Mouse (Mus musculus) G1E-ER4 (cell line): ENCODE measurements around the gene Ms4a6d. TPM values are rescaled to one million over a fixed set of nuclear protein-coding genes. Genes with fewer than 3 reads are reported as not detected.

Source experiments
- GATA1 ChIP-seq: IDR thresholded peaks from one replicate; pipeline ENCODE4 v1.8.0; 2012; ENCODE audit warnings: low read length, inconsistent platforms
- polyA plus RNA-seq: library from polyadenylated mRNA; stranded (reverse); fragments of >175 nt; gene quantifications from 2 replicates; pipeline ENCODE4 v1.2.3, GENCODE M21; 2012

Ms4a6d gene
- polyA plus RNA-seq, result not detected in 2 replicates

DNA sequence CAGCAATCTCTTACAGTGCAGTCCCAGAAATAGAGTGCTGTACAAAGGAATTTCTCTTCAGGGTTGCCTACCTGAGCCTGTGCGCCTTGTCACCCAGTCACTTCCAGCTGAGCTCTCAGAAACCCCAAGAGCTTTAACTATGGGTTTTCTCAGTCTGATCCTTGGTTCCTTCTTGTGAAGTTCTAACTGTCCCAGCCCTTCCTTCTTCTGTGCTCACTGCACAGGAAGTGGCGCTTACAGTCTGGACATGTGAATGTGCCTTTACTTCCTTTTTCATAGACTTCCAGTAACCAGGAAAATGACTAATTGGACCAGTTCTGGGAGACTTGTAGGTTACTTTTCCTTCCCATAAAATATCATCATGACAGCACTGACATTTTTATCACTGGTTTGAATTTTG is at the start of gene Ms4a6d:
Gene Ms4a6d, minus strand, starts transcription at position 247 of the 400 bp plus-strand sequence.
- TF ChIP-seq GATA1, result no peak

DNA sequence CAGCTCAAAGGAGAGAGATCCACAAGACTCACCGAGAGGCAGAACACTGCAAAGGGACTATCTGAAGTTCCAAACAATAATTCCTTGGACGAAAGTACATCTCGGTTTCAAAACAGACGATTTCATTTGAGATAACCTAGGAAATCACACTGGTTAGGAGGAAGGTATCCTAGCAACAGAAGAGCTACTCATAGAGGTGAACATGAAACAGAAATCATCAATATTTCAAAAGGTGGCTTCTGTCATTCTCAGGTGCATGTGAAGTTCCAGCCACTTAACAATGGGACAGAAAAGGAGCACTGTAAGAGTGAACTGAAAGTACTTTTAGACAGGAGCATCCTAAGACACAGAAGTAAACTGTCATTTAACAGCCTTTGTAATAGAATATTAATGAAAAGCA is 44.9 kb upstream of the Ms4a6d start:
- no peak for TF ChIP-seq GATA1

DNA sequence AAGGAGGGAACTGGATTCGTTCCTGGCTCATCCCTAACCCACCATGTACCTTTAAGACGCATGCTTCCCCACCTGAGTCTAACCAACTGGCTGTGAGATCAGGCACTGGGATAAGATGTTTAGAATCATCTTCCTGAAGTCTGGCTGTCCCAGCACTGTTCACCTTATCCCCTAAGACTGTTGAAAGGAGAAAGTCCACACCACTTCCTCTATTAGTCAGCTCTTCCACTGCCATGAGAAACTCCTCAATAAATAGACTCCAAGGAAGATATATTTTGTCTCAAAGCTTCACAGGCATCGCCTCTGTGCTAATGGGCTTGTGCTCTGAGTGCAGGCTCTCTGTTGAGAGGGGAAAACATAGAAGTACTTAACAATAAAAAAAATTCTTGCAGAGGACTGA is 41.5 kb upstream of the Ms4a6d start:
- no peak for TF ChIP-seq GATA1

DNA sequence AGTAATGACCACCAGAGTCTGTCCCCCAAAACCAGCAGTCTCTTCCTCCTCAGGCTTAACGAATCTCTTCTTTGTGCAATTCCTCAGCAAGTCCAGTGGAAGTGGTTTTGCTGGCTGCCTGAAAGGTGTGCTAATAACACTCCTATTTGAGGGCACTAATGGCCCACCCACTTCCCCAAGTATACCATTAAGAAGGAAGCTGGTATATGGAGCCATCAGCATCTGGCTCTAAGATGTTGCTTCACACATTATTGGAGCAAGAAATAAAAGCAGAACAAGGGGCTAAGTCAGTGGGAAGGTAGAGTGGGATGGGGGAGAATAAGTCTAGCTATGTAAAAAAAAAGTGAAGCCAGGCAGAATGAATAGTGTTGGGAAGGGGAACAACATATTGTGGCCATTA is 36.1 kb upstream of the Ms4a6d start, which contains the start of gene Ms4a3:
Gene Ms4a3, minus strand, starts transcription at position 120 of the 400 bp plus-strand sequence.
- no peak for TF ChIP-seq GATA1

DNA sequence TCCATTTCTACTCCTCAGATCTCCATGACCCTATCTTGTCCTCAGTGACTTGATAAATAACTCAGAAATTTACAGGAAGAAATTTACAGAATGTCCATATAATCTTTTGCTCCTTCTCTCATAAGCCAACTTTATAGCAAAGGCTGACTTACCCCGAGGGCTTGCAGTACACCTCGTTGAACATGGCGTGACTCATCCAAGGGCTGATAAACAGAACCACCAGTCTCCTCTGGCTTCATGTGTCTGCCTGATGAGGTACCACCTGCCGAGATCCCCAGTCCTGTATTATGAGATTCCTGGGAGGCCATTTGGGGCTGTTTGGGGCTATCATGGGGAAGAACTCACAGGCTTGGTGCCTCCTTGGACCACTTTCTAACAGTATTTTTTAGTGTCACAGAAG is 34.4 kb upstream of the Ms4a6d start:
- no peak for TF ChIP-seq GATA1

DNA sequence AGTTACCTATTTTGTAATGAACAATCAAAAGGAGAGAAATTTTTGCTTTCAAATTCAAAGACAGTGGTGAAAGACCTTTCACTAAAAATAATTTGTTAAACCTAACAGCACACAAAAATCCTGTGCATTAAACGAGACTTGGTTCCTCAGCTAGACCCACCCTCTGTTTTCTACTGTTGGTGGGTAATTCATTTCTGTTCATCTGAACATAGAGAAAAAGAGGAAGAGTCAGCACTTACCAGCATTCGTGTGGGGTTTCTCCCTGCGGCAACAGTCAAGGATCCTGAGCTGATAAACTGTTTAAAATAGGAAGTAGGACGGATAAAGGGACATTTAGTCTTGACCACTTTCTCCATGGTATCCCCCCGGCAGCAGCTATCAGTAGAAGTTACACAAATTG is 30.9 kb upstream of the Ms4a6d start:
- no peak for TF ChIP-seq GATA1

DNA sequence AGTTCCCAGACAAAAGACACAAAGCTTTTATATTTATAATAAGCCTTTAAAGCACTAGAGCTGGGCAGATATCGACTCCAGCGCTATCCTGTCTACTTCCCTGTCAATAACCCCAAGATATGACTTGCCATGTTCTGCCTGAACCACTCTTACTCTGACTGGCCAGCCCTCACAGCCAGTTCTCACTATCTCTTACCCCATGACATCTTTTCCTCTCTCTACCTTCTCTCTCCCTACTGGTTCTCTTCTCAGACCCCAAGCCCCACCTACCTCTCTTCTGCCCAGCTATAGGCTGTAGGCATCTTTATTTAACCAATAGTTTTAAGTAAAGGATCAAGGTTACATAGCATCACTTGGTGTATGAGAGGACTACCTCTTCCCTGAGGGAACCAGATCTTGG is 29.7 kb upstream of the Ms4a6d start:
- TF ChIP-seq GATA1, result no peak

DNA sequence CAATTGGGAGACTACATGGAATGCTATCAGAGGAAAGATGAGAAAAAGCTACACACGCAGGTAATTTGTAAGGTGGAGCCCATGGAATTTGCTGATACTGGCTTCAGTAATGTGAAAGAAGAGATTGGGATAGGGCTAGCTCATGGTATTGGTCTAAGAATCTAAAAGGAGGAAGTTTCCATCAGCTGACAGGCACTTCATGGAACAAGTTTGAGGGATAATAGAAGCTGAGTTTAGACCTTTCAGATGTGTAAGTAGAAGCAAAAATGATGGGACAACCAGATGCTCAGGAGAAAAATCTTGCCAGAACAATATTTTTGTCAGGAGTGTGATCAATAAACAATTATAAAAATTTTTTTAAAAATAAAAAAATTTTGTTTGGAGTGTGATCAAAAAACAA is 29.1 kb upstream of the Ms4a6d start:
- no peak for TF ChIP-seq GATA1

DNA sequence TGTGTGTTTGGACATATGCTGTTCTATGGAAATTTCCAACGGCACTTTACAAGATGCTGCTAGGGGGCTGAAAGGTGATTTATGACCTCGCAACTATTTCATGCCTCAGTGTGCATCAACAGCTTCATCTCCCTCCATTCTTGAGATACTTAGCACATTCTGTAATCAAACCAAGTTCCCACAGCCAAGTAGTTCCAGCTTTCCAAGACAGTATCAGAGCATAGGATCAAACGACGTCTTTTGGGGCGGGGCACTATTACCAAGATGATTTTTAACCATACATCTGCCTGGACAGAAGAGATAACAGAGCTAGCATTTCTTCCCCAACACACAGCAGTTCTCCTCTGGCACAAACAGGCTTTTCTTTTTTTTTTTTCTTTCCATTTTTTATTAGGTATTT is 20.6 kb upstream of the Ms4a6d start:
- TF ChIP-seq GATA1, result peak; percentile 20

DNA sequence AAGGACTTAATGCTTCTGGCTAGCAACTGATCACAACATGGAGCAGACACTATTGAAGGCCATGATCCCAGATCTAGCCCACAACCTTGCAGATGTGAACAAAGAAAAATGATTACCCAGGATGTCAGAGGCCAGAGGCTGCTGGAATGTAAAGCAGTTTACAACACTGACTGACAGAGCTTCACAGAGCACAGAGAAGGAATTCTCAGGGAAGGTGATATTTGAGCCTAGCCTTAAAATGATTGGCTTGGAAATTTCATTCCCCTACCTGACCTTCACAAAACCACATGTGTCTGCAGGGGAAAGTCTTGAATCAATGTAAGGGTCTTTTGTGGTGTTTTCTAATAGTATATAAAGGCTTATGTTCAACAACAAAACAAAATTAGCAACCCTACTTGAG is 20.2 kb upstream of the Ms4a6d start:
- TF ChIP-seq GATA1, result no peak

DNA sequence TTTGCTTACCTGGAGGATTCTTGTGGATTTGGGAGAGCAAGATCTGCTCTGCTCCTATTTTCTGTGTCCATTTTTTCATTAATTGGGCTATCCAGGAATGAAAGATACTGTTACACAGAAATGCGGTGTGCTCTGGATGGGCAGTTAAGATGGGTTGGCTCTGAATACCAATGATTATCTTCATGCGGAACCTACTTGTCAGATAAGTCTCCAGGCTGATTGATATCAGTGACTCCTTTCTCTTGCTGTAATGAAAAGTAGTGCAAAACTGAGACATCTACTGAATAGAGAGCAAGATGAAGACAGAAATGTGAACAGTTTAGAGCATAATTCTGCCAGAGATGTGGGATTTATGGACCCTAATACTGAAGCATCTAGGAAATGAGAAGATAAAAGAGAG is 18.9 kb upstream of the Ms4a6d start, which contains the start of gene Ms4a2:
Gene Ms4a2, minus strand, starts transcription at position 169 of the 400 bp plus-strand sequence.
- no peak for TF ChIP-seq GATA1

DNA sequence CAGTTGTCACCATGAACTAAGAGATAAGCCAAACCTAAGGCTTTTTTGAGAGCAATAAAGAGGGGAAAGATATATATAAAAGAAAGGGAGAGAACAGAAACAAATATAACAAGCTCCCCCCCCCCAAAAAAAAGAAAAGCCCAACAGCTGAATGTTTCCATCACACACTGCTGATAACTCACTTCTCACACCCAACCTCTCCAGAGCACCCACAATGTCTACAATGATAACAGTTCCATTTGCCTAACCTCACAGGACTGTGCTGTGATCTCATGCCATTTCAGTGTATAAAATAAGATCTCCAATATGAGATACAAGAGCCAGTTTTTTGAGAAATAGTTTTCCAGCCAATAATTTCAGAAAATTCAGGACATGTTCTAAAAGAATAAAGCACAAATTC is 13.3 kb upstream of the Ms4a6d start:
- TF ChIP-seq GATA1, result no peak

DNA sequence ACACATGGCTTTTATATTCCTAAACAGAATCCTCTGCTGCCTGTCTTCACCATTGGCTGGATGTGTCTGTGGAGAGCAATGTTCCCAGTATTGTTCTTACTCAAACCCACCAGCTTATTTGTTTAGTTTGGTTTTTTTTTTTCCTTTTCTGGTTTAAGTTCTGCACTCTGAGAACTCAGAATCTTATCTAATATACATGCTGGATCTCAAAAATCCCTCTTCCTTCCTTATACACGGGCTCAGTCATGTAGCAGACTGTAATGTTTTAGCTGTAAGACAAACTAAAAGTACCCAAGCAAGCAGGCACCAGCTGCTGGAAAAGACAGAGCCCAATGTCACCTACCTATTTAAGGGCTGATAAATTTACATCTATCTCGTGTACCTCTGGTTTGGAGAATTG is 10.2 kb upstream of the Ms4a6d start:
- no peak for TF ChIP-seq GATA1

DNA sequence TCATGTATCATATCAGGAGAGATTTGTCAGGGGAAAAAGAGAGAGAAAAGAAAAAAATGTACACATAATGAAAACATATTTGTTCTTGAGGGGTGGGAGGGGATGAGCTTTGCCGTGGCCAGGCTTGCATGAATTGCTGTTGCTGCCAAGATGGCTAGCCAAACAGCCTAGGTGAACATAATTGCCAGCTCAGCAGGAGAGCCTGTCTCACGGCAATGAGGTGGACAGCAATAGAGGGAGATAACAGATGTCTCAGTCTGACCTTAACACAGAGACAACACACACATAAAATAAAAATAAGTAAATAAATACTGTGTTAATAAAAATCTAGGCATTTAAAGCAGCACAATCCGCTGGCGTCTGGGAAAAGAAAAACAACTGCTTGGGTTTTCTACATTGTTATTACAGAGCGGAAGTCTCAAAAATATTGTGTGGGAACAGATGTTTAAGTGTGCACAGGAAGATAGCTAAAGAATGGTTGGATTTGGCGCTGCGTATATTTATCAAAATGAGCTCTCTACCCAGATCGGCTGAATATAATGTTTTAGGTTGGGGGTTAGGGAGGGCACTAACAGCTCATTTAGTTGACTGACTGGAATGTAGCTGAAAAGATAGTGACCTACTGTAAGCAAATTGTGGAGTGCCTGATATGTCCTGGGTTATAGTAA is 9.3 kb upstream of the Ms4a6d start:
- TF ChIP-seq GATA1, result no peak

DNA sequence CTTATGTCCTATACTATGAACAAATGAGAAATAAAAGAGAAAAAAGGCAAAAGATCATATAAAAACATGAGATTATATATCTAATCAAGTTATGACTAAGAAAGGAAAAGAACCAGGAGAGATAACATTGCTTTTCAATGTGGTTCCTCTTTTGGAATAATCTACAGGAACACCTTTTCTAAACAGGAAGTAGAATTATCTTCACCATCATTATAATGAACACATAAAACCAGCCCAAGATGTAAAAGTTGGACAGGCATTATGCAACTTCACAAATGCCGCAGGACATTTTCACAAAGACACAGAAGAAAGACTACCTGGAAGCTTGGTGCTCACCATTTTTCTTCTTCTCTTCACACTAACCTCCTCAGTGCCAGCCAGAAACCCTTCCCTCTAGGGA is 8.4 kb upstream of the Ms4a6d start:
- peak; percentile 74 for TF ChIP-seq GATA1

DNA sequence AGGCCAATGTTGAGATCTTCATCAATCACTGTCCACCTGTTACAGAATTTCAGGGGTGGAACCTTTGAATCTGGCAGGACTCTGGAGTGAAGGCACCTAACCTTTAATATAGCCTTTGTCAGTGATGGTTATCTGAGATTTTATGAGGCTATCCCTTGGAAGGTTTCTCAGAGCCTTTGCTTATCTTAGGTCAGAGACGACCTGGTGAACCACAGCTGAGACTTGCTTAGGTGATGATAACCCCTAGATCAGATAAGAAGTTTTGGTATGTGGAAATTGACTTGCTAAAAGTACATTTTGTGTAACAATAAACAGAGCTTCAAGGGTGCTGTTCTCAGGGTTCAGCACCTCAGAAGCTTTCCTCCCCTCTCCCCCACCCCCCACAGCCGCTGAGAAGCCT is 7.6 kb upstream of the Ms4a6d start:
- TF ChIP-seq GATA1, result peak; percentile 66

DNA sequence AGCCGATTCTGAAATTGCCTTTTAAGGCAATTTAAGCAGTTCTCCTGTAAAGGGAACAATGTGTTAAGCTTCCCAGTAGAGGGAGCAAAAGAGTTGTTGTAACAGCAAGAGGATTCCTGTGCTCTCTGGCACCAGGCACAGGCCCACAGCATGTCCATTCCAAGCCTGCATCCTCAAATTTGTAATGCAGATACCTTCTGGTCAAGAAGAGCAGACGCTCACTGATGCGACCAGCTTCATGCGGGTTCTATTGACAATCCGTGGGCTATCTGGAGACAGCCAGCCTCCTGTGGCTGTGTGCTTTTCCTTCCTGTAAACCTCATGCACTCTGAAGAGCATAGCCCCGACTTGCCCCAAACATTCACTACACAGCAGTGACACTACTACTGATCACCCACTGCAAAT is 6.9 kb upstream of the Ms4a6d start:
- TF ChIP-seq GATA1, result no peak

DNA sequence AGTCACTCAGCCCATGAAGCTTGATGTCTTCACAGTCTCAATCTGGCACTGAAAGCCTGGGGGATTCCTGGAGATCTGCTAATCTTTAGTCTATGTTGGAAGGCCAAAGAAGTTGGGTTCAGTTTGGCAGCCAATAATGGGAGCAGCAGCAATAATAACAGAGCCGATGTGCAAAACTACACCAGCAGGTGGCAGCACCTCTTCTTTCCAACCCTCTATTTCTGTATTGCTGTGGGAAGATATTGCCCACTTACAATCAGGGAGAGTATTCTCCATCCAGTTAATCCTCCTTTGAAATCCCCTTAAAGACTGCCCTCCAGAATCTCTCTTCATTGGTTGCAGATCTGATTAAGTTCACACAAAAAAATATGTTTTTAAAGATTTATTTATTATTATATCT is 3.5 kb upstream of the Ms4a6d start:
- no peak for TF ChIP-seq GATA1

DNA sequence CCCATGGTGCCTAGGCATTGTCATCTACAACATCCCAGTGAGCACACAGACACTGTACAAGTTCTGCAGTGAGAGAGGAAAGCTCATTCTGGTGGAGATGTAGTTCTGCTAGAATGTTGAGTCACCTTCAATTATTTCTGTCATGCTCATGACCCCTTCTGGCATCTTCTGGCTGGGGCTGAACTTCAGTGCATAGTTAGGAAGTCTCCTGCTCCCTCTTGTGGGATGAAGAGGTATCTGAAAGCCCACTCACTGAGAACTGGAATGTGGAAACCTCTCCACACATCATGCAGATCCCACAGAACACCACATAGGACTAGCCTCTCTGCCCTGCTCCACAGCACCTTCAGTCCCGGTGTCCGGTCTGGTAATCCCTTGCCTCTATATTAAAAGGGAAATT is 2.6 kb downstream of the Ms4a6d start:
- no peak for TF ChIP-seq GATA1
